Mouse (Mus musculus) limb, embryonic 12.5 days (tissue): Measurements from ENCODE around the gene Abcb4. TPM values are rescaled to one million over a fixed set of nuclear protein-coding genes. Genes with fewer than 3 reads are reported as not detected.
A peak's percentile ranks its signal among the peaks of the same experiment; 100 is the strongest.
"Not testable (repeated sequence)": the region's sequence is repeated elsewhere in the genome, so short reads cannot be mapped to it uniquely, and the experiment has no call there.

Source experiments
- ATAC-seq: fragments of 200-750 bp; cut with Nextera tagmentation; 2 replicates; pipeline ENCODE4 v1.8.0; 2017; ENCODE audit warnings: low read depth, moderate TSS enrichment; ENCODE audit not compliant: insufficient number of reproducible peaks, insufficient read depth, low FRiP score, low TSS enrichment
- H3K27ac ChIP-seq: fragments of 300-500 bp; sonication (generic); 2 replicates; pipeline ENCODE4 v1.5.1; 2016; ENCODE audit warnings: mild to moderate bottlenecking, moderate library complexity
- H3K27me3 ChIP-seq: fragments of 300-500 bp; sonication (generic); 2 replicates; pipeline ENCODE4 v1.6.1; 2016; ENCODE audit warnings: mild to moderate bottlenecking, moderate library complexity
- H3K36me3 ChIP-seq: fragments of 300-500 bp; sonication (generic); 2 replicates; pipeline ENCODE4 v1.6.1; 2016; ENCODE audit warnings: mild to moderate bottlenecking, moderate library complexity
- H3K4me1 ChIP-seq: fragments of 300-500 bp; sonication (generic); replicated peaks from 2 replicates; pipeline ENCODE4 v1.6.1; 2016
- H3K4me2 ChIP-seq: fragments of 300-500 bp; sonication (generic); 2 replicates; pipeline ENCODE4 v1.6.1; 2016; ENCODE audit warnings: mild to moderate bottlenecking, moderate library complexity
- H3K4me3 ChIP-seq: fragments of 300-500 bp; sonication (generic); replicated peaks from 2 replicates; pipeline ENCODE4 v1.5.1; 2016; ENCODE audit warnings: mild to moderate bottlenecking
- H3K9ac ChIP-seq: fragments of 300-500 bp; sonication (generic); replicated peaks from 2 replicates; pipeline ENCODE4 v1.6.1; 2016; ENCODE audit warnings: mild to moderate bottlenecking, moderate library complexity
- H3K9me3 ChIP-seq: fragments of 300-500 bp; sonication (generic); 2 replicates; pipeline ENCODE4 v1.6.1; 2016; ENCODE audit warnings: mild to moderate bottlenecking, moderate library complexity
- WGBS: fragments of 180-500 bp; shearing (Covaris S2); methylation state at CpG from one replicate; pipeline ENCODE4 v1.1.7; 2016; 5-methylcytosine and 5-hydroxymethylcytosine counted together
- polyA plus RNA-seq: library from polyadenylated mRNA; unstranded; fragments of >200 nt; fragmentation: Nextera tagmentation; extraction: Ambion mirVana; gene quantifications from 2 replicates; pipeline ENCODE4 v1.2.1, GENCODE M21; 2016

Gene Abcb4
- polyA plus RNA-seq, 1 experiment from 2014 or later, result 0.83 TPM

DNA sequence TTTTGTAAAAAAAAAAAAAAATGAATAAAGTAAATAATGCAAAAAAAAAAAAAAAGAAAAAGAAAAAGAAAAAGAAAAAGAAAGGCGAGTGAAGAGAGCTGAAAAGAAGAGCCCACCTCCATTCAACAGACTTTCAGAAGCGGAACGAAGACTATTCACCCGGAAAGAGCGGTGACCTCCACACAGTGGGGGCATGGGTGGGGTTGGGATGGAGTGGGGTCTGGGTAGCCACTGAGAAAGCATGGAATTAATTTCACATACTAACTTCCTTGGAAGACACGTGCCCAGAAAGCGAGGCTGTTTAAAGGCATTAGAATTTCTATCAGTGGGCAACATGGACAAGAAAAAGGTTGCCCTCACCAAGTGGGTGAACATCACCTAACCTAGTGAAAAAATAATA, 78.8 kb downstream of the Abcb4 start:
- H3K4me1 ChIP-seq, result no peaks in the 10 kb centered on the region
- H3K4me2 ChIP-seq, result no peak overlapping the region
- no peak for ATAC-seq
- no peak overlapping the region for H3K9ac ChIP-seq
- no peaks in the 10 kb centered on the region for H3K9me3 ChIP-seq
- H3K27me3 ChIP-seq, result no peaks in the 10 kb centered on the region
- peaks cover 67% of the 10 kb centered on the region for H3K36me3 ChIP-seq
- no peak overlapping the region for H3K27ac ChIP-seq
- 96% methylated on average over 6 of the region's 7 CpGs for WGBS
- no peak overlapping the region for H3K4me3 ChIP-seq

DNA sequence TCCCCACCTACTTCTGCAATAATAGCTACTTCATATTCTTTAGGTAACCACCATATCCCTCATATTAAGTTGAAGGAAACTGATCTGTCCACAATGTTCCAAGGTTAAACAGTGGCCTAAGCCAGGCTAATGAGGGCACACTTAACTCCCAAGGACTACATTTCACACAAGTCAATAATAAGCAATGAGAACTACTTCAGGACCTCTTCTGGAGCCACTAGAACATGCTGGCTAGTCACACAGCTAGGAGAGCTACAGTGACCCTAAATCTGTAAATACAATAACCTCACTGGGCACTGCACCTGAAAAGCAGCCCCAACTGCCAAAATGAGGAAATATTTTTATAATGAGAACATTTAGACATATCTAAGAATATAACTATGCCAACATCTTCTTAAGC, 81.2 kb downstream of the Abcb4 start:
- Histone ChIP-seq H3K36me3 (peaks cover 57% of the 10 kb centered on the region), H3K27me3 (no peaks in the 10 kb centered on the region), H3K9me3 (no peaks in the 10 kb centered on the region), H3K4me1 (no peaks in the 10 kb centered on the region), H3K9ac (no peak overlapping the region), H3K4me2 (no peak overlapping the region), H3K27ac (no peak overlapping the region), H3K4me3 (no peak overlapping the region)
- no peak for ATAC-seq

DNA sequence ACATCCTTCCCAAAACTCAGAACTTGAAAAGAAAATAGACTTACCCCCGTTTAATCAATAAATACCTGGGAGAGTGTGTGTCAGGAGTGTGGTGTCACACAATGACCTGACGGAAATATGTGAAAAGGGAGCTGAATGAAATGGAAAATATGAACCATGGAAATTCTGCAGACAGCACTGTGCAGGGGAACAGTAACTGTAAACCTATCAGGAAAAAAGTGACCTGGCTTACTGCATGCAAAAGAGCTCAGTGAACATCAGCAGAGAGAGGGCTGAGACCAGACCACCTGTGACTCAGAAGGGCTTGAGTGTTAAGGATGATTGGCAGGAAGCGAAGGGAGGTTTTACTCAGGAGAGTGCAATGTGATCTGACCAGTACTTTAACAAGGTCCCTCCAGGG, 92.0 kb downstream of the Abcb4 start:
- no peak overlapping the region for H3K27ac ChIP-seq
- peaks cover 63% of the 10 kb centered on the region for H3K36me3 ChIP-seq
- ATAC-seq, result no peak
- no peaks in the 10 kb centered on the region for H3K9me3 ChIP-seq
- no peaks in the 10 kb centered on the region for H3K27me3 ChIP-seq
- no peak overlapping the region for H3K9ac ChIP-seq
- H3K4me2 ChIP-seq, result no peak overlapping the region
- no peak overlapping the region for H3K4me3 ChIP-seq
- WGBS, result 88% methylated on average over 3 of the region's 3 CpGs
- H3K4me1 ChIP-seq, result no peaks in the 10 kb centered on the region

DNA sequence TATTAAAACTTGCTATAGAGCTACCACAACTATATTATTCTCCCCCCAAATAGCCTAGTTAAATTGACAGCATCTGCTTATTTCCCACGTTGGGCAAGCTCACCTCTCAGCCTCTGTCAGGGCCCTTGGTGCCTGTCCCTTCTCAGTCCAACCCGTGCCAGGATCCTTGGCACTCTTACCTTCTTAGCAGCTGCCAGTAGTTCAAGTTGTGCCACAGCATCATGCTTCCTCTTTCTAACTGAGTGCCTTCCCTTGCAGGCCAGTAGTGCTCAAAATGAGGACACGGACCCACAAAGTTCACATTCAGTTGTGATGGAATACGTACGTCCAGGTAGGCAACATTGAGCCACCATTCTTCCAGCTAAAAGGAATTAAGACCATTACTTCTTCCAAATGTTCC, 94.4 kb downstream of the Abcb4 start:
- Histone ChIP-seq H3K36me3 (peaks cover 61% of the 10 kb centered on the region), H3K27ac (no peak overlapping the region), H3K27me3 (no peaks in the 10 kb centered on the region), H3K4me2 (no peak overlapping the region), H3K4me1 (no peaks in the 10 kb centered on the region), H3K4me3 (no peak overlapping the region), H3K9me3 (no peaks in the 10 kb centered on the region), H3K9ac (no peak overlapping the region)
- WGBS, result 94% methylated on average over 5 of the region's 5 CpGs
- ATAC-seq, result no peak

DNA sequence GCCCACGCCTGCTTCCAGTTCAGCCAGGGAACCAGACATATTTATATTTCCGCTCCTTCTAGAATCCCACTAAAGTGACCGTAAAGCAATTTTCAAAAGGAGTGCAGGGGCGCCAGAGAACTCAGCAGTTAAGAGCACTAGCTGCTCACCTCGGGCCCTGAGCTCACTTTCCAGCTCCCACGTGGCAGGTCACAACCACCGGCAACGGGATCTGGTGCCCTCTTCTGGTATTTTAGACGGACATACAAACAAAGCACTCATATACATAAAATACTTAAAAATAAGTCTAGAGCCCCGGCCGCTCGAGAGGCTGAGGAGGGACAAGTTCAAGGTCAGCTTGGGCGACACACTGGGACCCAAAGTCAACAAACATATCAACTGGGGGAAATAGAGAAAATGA, 97.0 kb downstream of the Abcb4 start:
- Histone ChIP-seq H3K4me1 (no peaks in the 10 kb centered on the region; the same call in 1 of the 2 replicates), H3K4me2 (no peak overlapping the region), H3K9ac (no peak overlapping the region), H3K9me3 (no peaks in the 10 kb centered on the region), H3K4me3 (no peak overlapping the region), H3K27me3 (no peaks in the 10 kb centered on the region), H3K36me3 (peaks cover 56% of the 10 kb centered on the region), H3K27ac (no peak overlapping the region)
- no peak for ATAC-seq
- WGBS, result 89% methylated on average over 13 of the region's 13 CpGs

DNA sequence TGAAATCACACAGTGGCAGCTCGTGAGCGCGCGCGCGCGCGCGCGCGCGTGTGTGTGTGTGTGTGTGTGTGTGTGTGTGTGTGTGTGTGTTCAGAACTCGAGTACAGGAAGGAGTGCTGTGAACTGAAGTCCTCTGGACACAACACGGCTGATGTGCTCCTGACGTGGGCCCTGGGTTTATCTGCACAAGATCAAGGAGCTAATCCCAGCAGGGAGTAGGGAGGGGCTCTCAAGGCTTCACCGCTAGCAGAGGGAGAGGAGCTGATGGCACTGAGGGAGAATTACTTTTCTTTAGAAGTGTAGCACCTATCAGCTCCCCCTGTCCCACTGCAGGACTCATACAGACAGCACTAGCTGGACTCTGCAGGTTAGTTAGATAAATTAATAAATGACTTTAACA, 98.1 kb downstream of the Abcb4 start:
- Histone ChIP-seq H3K4me2 (no peak overlapping the region), H3K4me1 (peaks cover 8% of the 10 kb centered on the region; the same call in 1 of the 2 replicates), H3K9me3 (no peaks in the 10 kb centered on the region), H3K27me3 (no peaks in the 10 kb centered on the region), H3K4me3 (no peak overlapping the region), H3K27ac (no peak overlapping the region), H3K9ac (no peak overlapping the region), H3K36me3 (peaks cover 49% of the 10 kb centered on the region)
- no peak for ATAC-seq
- WGBS, result 89% methylated on average over 16 of the region's 16 CpGs

DNA sequence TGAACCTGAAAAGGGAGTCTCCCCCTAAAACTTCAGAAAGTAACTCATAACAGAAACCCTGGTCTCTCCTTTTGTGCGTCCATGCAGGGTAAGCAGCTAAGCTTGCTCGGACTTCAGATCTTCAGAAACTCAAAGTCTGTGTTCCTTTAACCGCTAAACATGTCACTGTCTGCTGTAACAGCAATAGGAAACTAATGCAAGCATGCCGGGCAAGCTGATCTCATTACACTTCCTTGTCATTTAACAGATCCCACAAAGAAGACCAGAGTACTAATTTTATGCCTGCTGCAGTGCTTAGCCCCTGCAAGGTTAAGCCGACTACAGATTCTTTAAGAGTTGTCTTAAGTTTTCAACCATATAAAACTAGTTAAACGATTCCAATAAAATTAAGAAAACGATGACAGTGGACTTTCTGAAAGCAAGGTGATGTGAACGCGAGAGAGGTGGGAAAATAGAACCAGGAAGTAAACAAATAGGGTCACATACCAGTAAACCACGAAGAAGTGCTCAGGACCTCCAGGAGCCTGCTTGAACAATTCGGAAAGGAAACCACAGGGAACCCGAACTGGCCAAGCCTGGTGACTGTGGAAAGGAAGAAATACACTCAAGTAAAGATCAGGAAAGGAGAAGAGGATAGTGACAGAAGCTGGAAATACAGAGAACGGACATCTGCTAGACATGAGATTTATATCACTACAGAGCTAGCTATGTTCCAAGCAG, 102.6 kb downstream of the Abcb4 start:
- H3K9ac ChIP-seq, result peak overlapping the region; percentile 86
- H3K27me3 ChIP-seq, result no peaks in the 10 kb centered on the region
- peaks cover 19% of the 10 kb centered on the region; the same call in 1 of the 2 replicates for H3K36me3 ChIP-seq
- peaks cover 8% of the 10 kb centered on the region; the same call in 1 of the 2 replicates for H3K4me1 ChIP-seq
- peak overlapping the region; percentile 93 for H3K27ac ChIP-seq
- WGBS, result 14% methylated on average over 13 of the region's 13 CpGs
- H3K4me2 ChIP-seq, result peak overlapping the region; percentile 60
- H3K9me3 ChIP-seq, result no peaks in the 10 kb centered on the region
- ATAC-seq, result no peak
- peak overlapping the region; percentile 72 for H3K4me3 ChIP-seq

DNA sequence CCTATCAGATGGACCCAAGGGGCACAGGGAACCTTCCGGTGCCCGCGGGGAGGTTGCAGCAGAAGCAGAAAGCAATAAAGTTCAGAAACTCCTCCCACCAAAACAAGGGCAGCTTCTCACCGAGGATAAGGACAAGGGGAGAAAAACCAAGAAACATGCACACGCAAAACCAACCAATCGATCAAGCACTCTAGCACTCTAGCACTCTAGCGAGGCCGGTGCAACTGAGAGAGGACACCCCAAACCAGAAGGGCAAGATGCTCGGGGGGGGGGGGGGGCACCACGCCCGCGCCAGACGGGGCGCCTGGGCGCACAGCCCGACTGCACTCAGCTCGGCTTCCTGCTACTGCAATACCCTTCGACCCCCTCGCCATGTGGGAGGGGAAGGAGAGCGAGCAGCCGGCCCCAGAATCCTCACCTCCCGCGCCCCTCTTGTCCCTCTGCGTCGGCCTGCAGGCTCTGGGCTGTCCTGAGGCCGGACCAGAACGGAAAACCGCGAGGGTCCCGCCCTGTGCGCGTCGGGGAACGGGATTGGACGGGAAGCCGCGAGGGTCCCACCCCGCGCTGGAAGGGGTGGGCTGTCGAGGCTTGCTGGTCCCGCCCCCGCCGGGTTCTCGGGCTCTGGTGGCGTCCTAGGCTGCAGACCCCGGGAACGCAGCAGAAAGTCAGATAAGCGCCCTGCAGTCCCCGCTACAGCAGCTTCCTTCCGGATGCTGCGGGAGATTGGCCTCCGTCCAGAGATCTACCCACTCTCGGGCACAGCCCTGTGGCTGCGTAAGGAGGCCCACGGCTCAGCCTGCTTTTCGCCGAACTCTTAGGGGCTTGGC, 103.4 kb downstream of the Abcb4 start, which contains the start of gene Crot:
Crot (minus strand) TSS at position 639 of the 827 bp plus-strand sequence.
- H3K27ac ChIP-seq, result peak within 1 kb of the TSS; percentile 93
- no peaks in the 10 kb centered on the region for H3K9me3 ChIP-seq
- peaks cover 11% of the 10 kb centered on the region; the same call in 1 of the 2 replicates for H3K36me3 ChIP-seq
- H3K4me1 ChIP-seq, result peaks cover 8% of the 10 kb centered on the region; the same call in 1 of the 2 replicates
- peak within 1 kb of the TSS; percentile 86 for H3K9ac ChIP-seq
- ATAC-seq, result peak; percentile 100
- no peaks in the 10 kb centered on the region for H3K27me3 ChIP-seq
- peak within 1 kb of the TSS; percentile 60 for H3K4me2 ChIP-seq
- H3K4me3 ChIP-seq, result peak within 1 kb of the TSS; percentile 72
- WGBS, result 1% methylated on average over 47 of the region's 57 CpGs

DNA sequence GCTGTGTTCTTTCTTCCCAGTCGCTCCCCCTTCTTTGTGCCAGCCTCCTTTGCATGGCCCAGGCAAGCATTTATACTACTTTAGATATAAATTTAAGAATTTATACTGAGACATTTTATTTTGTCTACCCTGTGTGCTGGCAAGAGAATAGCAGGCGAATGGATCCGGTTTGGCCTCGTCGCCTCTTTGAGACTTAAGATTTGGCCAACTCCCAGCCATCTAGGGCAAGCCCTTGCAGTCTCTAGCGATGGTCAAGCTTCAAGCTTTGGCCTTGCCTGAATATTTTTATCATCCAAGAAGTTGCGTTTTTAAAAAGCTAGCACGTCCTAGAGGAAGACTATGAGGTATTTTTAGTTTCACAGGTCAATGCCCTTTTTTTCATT, 104.0 kb downstream of the Abcb4 start:
- Histone ChIP-seq H3K4me2 (peak overlapping the region; percentile 60), H3K36me3 (peaks cover 7% of the 10 kb centered on the region; the same call in 1 of the 2 replicates), H3K4me3 (peak overlapping the region; percentile 72), H3K27ac (peak overlapping the region; percentile 93), H3K9ac (peak overlapping the region; percentile 86), H3K9me3 (no peaks in the 10 kb centered on the region), H3K27me3 (no peaks in the 10 kb centered on the region), H3K4me1 (peaks cover 8% of the 10 kb centered on the region; the same call in 1 of the 2 replicates)
- WGBS, result 13% methylated on average over 8 of the region's 8 CpGs
- ATAC-seq, result no peak

DNA sequence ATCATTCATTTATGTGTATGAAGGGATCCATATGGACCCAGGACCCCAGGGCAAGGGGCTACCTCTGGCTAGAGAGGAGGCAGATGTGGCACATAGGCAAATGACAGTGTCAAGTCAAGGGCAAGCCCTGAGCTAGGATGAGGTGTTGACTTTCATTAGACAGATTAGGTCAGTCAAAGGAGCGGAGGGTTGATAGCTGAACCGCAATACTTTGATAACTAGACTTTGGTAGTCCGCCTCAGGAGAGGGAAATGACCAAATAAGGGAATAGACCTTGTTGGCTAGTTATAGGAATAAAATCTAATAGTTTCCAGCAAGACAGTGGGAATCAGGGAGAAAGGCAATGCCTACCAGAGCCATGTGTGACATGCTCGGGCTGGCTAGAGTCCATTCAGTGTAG, 105.6 kb downstream of the Abcb4 start:
- ATAC-seq, result no peak
- peaks cover 8% of the 10 kb centered on the region; the same call in 1 of the 2 replicates for H3K4me1 ChIP-seq
- H3K36me3 ChIP-seq, result no peaks in the 10 kb centered on the region
- no peak overlapping the region for H3K9ac ChIP-seq
- H3K27me3 ChIP-seq, result no peaks in the 10 kb centered on the region
- H3K27ac ChIP-seq, result no peak overlapping the region
- 74% methylated on average over 4 of the region's 4 CpGs for WGBS
- H3K9me3 ChIP-seq, result 0 out of 2 replicates have a peak, but pooled peaks cover 4% of the 10 kb centered on the region
- H3K4me3 ChIP-seq, result no peak overlapping the region
- no peak overlapping the region for H3K4me2 ChIP-seq

DNA sequence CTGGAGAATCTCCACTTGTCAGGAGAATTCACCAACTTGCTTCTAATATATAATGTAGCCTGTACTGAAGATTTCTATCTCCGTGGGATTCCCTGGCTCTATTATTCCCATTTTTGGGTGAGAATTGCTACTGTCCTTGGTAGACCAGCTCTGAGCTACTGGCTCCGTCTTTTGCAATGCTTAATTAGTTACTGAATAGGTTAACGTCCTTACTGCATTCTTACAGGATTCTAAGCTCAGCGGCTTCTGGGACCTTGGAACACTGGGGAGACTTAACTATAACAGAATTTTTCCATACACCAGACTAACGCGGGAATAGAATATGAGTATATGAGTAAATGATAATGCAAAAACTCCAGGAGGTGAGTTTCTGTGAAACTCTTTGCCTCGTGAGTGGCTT, 106.5 kb downstream of the Abcb4 start:
- not testable (repeated sequence) for H3K27me3 ChIP-seq, H3K4me1 ChIP-seq, ATAC-seq, H3K9me3 ChIP-seq, H3K36me3 ChIP-seq, H3K27ac ChIP-seq, H3K9ac ChIP-seq, H3K4me3 ChIP-seq, H3K4me2 ChIP-seq
- 36% methylated on average over 7 of the region's 7 CpGs for WGBS
